Mouse (Mus musculus) C2C12 (cell line): ENCODE measurements around the gene Helz.

ENCODE experiments used
- CEBPB ChIP-seq: IDR thresholded peaks from one replicate; pipeline ENCODE4 v1.6.1; 2011; ENCODE audit warnings: low read depth, mild to moderate bottlenecking, control low read depth, moderate library complexity
- CTCF ChIP-seq: IDR thresholded peaks from one replicate; pipeline ENCODE4 v1.5.1; 2011; ENCODE audit not compliant: control insufficient read depth, insufficient read depth, insufficient read length
- FOSL1 ChIP-seq: IDR thresholded peaks from one replicate; pipeline ENCODE4 v1.8.0; 2011; ENCODE audit warnings: mild to moderate bottlenecking, low read length; ENCODE audit not compliant: poor library complexity, insufficient read depth, severe bottlenecking
- MAX ChIP-seq: IDR thresholded peaks from one replicate; pipeline ENCODE4 v1.6.1; 2011; ENCODE audit warnings: mild to moderate bottlenecking, control low read depth
- MYOD1 ChIP-seq: IDR thresholded peaks from one replicate; pipeline ENCODE4 v1.6.1; 2011; ENCODE audit warnings: low read depth; ENCODE audit not compliant: control insufficient read depth, insufficient read length
- MYOG ChIP-seq: IDR thresholded peaks from one replicate; pipeline ENCODE4 v1.6.1; 2011; ENCODE audit not compliant: control insufficient read depth, insufficient read length; ENCODE audit errors: extremely low read depth
- USF1 ChIP-seq: IDR thresholded peaks from one replicate; pipeline ENCODE4 v1.6.1; 2011; ENCODE audit warnings: low read depth, mild to moderate bottlenecking, control low read depth, moderate library complexity

DNA sequence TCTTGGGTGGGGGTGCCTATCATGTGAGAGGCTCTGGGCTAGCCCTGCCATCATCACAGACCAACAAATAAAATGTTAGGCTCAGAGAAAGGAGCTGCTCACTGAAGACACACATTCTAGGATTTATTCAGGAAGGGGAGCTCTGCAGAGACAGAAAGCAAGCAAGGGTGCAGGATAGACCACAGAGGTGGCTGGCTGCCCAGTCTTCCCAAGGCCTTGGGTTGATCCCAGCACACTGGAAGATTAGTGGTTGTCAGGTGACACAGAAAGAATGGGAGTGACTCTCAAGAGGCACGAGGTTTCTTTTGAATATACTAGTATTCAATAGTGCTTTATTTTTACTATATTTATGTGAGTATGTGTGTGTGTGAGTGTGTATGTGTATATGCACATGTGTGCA, 26.6 kb upstream of the Helz start:
- TF ChIP-seq CTCF (no peak), CEBPB (no peak), FOSL1 (no peak), MAX (no peak), MYOD1 (no peak), USF1 (no peak), MYOG (no peak)
